Mouse (Mus musculus) lung, postnatal 25 days (tissue): Measurements from ENCODE around the gene Baiap2l2.

Experiments used
- DNase-seq: peaks from one replicate; pipeline ENCODE4 v3.0.0; 2022; ENCODE audit warnings: low spot score

The Baiap2l2 gene

DNA sequence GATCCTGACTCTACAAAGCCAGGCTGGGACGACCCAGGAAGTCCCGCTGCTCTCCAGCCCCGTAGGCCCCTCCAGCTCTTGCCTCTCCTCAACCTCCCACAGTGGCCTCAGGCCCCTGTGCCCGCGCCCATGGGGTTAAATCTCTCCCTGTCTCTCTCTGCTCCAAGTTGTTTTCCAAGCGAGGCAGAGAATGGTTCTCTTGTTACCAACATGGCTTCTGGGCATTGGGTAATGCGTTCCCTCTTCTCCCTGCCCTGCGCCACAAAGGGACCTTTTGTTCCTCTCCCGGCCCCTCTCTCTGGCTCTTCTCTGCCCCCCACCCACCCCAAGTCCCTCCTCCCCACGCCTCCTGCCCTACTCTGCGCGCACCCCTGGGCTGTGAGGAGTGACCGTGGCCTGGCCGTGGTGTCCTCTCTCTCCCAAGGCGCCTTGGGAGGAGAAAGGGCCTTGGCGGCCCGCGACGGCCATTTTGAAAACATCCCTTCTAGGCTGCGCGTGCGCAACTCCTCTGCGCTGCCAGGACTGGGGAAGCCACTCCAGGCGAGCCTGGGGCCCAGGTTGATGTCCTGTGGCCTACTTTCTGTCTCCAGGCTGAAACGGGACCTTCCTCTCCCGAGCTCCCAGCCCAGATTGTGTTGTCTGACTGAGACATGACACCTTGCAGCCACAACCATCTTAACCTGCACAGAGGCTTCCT lies 72.4 kb downstream of the Baiap2l2 start:
- no peak for DNase-seq

- no peak for DNase-seq
Observed at GRCm38 (mm10) chr15:79210357-79210756, 75.0 kb downstream of the Baiap2l2 start.

- DNase-seq, result peak; percentile 66
Observed at GRCm38 (mm10) chr15:79208758-79209439, 76.4 kb downstream of the Baiap2l2 start.

DNA sequence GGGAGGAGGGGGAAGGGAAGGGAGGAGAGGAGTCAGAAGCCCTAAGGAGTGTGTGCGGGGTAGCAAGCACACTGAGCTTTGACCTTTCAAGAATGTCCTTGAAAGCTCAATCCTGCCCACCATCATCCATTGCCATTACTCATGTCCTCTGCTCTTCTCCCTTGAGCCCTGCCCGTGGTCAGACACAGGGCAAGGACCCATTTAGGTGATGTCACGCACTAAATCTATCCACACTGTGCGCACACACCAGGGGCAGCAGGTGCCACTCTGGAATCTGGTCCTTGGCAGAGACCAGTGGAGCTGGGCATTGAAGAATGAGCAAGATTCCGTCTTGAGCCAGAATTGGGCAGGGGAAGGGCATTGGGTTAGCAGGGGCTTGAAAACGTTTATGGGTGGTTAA lies 77.1 kb downstream of the Baiap2l2 start:
- no peak for DNase-seq
